Mouse (Mus musculus) brain, embryonic 14.5 days (tissue): ENCODE measurements around the gene Gramd2. TPM values are rescaled to one million over a fixed set of nuclear protein-coding genes. Genes with fewer than 3 reads are reported as not detected.

Experiments used
- DNase-seq: peaks from one replicate; pipeline ENCODE4 v3.0.0-alpha.2; 2011; ENCODE audit warnings: low read depth
- CTCF ChIP-seq: fragments of 200-500 bp; IDR thresholded peaks from 2 replicates; pipeline ENCODE4 v1.5.1; 2012; ENCODE audit warnings: inconsistent platforms, mild to moderate bottlenecking, moderate library complexity, borderline replicate concordance; ENCODE audit not compliant: insufficient read depth, insufficient read length; ENCODE audit errors: extremely low read depth
- POLR2A ChIP-seq: fragments of 200-500 bp; IDR thresholded peaks from 2 replicates; pipeline ENCODE4 v1.6.1; 2012; ENCODE audit warnings: mild to moderate bottlenecking, inconsistent platforms, borderline replicate concordance; ENCODE audit not compliant: poor library complexity, insufficient read depth, insufficient read length, severe bottlenecking; ENCODE audit errors: extremely low read depth
- polyA plus RNA-seq: library from polyadenylated mRNA; depleted of rRNA; stranded (reverse); fragments of >200 nt; gene quantifications from 2 replicates; pipeline ENCODE4 v1.2.3, GENCODE M21; 2012

Gramd2 gene
- polyA plus RNA-seq, 1 experiment = 7.6 TPM

DNA sequence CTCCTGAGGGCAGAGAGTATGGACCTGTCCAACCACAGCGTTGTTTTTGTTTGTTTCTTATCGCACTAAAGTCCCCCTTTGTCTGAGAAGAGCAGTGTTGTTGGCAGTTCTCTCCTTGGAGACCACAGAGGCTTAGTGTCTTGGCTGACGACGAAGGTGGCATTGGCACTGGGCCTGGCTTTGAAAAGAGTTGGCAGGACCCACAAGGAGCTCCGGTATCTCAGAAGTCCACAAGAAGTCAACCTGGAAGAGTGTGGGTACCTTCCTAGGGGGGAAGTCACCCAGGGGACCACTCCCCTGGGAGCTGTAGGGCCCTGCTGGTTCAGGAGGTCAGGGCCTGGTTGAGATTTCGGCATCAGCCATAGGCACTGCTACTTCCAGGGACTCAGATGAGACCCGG lies 21.1 kb downstream of the Gramd2 start:
- peak; percentile 31 for DNase-seq
- TF ChIP-seq CTCF (no peak), POLR2A (no peak)

DNA sequence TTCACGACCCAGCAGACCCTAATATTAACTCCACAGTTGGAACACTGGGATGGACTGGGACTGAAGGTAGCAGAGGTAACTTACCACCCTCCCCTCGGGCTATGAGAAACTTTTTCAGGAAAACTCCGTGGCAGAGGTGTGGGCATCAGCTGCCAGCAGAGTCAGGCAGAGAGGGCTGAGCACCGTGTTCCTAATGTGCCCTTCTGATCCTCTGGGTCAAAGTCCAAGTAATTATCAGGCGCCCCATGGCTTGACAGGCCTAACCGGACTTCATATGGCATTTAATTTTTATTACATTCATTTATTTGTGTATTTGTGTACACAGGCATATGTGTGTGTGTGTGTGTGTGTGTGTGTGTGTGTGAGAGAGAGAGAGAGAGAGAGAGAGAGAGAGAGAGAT lies 23.2 kb downstream of the Gramd2 start:
- no peak for DNase-seq
- no peak for TF ChIP-seq POLR2A
- TF ChIP-seq CTCF = no peak

DNA sequence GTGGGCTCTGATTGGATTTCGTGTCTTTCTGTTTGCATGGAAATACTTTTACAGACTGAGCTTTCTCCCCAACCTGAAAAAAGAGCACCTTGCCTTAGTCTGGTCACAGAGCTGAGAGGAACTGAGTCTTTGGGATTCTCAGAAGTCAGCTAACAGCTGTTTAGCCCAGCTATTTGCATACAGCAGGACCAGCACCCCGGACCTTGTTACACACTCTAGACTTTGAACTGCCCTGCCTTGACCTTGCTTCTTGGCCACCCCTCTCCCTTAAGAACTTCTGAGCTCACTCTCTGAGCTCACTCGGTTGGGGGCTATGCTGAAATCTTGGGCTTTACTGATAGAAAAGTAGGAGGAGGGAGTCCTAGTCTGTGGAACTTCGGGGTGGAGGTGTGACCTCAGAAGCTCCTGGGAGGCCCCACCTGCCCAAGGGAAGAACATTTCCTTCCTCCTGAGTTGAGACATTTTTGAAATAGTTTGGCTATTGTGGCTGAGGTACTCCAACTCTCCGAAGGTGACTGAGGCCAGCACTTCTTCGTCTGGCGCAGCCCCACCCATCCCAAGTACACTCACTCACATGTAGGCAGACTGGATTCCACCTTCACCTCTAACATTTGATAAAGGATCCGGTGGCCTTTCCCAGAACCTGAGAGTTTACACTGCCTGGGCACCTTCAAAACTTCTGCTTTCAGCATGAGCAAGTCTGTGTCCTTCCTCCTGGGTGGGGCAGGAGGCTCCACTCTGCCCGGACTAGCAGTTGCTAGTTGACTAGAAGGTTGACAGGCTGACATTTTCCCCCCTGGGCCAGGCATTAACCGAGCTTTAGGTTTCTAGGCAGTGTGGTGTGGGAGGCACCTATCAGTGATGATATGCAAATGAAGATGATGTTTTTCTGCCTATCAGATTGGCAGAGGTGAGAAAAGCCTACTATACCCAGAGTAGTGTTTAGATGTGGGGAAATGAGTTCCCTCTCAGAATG lies 27.2 kb downstream of the Gramd2 start:
- no peak for DNase-seq
- TF ChIP-seq POLR2A (no peak), CTCF (no peak)

DNA sequence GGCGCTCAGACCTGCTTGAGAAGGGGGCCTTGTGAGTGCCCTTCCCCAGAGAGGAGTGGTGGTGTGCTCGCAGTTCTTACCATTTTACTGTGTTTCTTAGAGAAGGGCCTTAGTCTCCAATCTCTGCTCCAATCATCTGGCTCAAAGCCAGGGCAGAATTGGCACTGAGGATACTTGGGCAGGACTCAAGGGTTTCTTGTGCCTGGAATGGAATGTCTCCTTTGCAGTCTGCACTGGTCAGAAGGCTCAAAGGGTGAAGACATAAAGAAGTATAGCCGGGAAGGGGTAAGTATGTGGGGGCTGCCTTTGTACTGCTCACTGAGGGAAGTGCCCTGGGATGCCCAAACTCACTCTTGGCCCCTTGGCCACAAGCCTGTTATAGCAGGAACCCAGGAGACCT lies 29.3 kb downstream of the Gramd2 start:
- TF ChIP-seq CTCF (no peak), POLR2A (no peak)
- DNase-seq = peak; percentile 23

DNA sequence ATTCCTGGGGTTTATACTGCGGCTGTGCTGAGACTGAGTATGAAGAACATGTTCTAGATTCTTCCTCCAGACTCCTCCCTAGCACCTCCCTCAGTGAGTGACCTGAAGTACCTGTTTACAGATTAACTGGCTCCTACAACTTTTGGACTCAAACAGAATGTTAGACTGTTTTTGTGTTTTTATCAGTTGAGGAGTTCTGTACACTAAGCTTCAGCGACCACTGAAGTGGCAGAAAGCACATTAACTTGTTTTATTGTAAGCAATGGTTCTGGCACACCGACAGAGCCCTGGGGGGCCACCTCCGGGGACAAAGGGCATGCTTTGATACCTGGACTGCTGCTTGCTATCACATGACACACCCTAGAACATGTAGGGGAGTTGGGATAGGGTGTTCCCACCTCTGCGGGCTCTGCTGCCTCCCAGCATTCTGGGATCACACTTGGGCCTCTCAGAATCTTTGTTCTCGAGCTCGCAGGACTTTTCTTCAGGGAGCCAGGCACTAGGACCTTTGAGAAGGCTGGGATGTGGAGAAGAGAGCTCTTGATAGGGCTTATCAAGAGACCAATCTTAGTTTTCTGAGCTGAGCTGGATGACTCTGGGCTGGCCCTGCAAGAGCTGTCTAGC lies 36.4 kb downstream of the Gramd2 start:
- TF ChIP-seq POLR2A (no peak), CTCF (no peak)
- no peak for DNase-seq

DNA sequence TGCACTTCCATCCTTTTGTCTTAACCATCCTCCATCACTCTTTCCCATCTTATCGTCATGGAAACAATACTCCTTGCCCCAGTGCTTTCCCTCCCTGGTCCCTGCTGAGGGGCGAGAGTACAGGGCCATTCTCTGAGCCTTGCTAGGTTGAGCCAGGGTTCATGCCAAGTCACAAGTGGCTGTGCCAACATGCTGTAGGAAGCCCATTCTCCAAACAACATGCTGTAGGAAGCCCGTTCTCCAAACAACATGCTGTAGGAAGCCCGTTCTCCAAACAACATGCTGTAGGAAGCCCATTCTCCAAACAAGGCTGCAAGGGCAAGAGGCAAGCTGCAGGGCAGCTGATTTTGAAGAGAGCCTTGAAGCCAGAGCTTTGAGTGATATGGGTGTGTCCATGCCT lies 38.3 kb downstream of the Gramd2 start:
- DNase-seq = no peak

DNA sequence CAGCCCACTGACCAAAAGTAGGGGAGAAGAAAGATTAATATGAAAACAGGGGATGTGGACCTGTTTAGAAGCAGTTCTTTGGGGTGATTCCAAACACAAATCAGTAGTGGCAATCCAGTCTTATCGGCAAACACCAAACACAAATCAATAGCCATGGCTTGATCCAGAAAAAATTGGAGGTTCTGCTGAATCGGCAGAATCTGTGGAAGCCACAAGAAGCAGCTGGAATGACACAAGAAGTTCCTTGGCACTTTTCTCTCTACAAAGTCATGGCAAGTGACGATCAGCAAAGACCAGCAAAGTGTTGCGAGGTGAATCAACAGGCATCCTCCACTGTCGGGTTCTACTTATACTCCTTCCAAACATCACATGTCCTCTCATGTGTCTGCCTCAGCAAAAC lies 41.2 kb downstream of the Gramd2 start:
- DNase-seq = no peak
- TF ChIP-seq POLR2A (no peak), CTCF (no peak)

More for the DNA sequence above, 38.3 kb downstream of the Gramd2 start:
- no peak for TF ChIP-seq CTCF
- TF ChIP-seq POLR2A = no peak

DNA sequence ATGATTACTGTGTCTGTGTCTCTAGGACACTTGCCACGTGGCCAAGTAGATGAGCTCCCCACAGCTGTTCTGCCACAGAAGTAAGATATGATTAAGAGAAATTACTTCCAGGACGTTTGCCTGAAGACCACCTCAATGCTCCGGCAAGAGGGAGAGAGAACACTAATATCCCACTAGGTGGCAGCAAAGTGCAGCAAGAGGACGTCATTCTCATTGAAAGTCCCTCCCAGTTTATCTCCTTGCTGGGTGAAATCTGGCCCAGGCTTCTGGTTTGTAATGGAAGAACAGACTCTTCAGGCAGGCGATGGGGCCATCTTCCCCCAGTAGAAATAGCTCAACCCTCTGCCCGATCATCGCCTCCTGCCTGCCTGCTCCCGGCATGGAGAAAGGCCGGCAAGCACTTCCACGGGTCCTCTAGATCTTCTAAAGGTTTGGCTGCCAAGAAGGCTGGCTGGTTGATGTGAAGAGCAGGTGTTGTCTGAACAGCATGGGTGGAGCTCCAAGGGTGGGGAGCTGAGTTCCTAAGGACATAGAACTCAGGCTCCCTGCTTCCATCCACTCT lies 43.2 kb downstream of the Gramd2 start:
- no peak for TF ChIP-seq POLR2A
- TF ChIP-seq CTCF = peak; percentile 86
- peak; percentile 96 for DNase-seq

DNA sequence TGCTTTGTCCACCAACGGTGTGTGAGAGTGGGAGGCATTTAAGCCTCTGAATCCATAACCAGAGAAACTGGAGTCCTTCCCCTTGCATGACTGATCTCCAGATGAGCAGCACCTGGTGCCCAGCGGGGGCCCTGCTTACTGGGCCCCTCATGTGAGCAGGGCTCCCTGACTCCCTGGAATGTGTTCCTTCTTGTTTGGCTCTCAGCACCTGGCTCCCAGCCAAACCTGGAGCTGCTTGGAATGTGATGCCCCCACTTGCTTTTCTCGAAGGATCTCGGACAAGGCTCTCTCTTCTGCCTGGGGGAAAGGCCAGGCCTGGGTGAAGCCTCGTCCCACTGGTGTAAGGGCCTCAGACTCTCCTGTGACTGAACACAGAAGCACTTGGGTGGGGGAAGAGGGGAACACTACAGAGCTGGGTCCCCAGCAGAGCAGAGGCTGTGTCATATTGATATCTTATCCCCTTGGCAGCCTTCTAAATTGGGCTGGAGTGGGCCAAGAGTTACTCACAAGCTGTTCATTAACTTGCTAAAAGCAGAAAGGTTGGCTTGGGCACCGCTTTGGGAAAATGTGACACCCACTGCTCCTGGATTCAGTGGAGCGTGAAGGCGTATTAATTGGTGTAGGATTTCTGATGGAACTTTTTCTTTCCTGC lies 44.0 kb downstream of the Gramd2 start:
- peak; percentile 81 for DNase-seq
- TF ChIP-seq CTCF = no peak
- TF ChIP-seq POLR2A = no peak

DNA sequence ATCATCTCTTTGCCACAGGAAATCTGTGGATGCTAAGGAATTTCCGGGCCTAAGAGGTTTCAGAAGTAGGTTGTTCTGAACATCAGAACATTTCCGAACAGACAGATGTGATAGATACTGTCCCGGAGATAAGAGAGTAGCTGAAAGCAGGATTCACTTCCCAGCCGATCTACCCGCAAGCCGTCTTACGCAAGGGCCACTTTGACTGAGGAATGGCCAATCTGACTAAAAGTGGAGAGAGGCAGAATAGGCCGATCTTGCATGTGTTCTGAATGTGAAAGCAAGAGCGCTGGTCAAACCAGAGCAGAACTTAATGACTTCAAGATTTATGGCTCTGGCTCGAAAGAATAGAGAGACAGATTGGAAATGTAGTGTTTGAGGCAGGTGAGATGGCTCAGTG lies 45.6 kb downstream of the Gramd2 start:
- DNase-seq = no peak
- TF ChIP-seq CTCF (no peak), POLR2A (no peak)
